Mouse (Mus musculus): ENCODE measurements at regions not wholly inside any gene's neighbourhood (a gene's known extent, or its start where the extent isn't known, plus 50 kb on each side); places are given as distances from the start of the nearest gene placed in this dataset.

DNA sequence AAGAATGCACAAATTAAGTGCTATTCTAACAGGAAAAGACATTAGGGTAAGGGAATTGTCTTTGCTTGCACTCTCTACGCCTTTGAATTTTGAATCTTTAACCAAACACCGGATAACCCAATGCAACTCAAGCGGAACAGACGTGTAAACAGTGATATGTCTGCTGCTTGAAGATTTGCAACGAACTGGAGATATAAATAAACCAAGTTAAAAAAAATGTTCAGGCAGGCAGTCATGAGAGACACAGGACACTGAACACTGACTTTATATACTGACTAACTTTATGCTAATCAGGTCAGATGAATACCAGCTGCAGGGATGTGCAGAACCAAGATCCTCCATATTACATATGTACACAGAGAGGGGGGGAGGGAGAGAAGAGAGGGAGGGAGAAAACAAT lies 200.0 kb downstream of the Gm9733 start:
- TF ChIP-seq EP300 (IDR thresholded peaks at IDR 0.05; ENCODE audit: low read depth), result no peak
- no peak for TF ChIP-seq CTCF (IDR thresholded peaks at IDR 0.05; ENCODE audit: low read depth)

Data from heart, postnatal 0 days (tissue).